Mouse (Mus musculus) brown adipose tissue, adult 24 weeks (tissue): ENCODE data around the gene Nat14. TPM values are rescaled to one million over a fixed set of nuclear protein-coding genes. Genes with fewer than 3 reads are reported as not detected.

ENCODE experiments used
- H3K27ac ChIP-seq: fragments of 200-500 bp; replicated peaks from 2 replicates; pipeline ENCODE4 v1.5.1; 2012; ENCODE audit warnings: low read depth, mild to moderate bottlenecking, low read length
- H3K4me1 ChIP-seq: fragments of 200-500 bp; 2 replicates; pipeline ENCODE4 v1.6.1; 2012; ENCODE audit warnings: low read length, mixed read lengths; ENCODE audit not compliant: control insufficient read depth, insufficient read depth, insufficient read length
- H3K4me3 ChIP-seq: fragments of 200-500 bp; 2 replicates; pipeline ENCODE4 v1.5.1; 2012; ENCODE audit warnings: low read depth, mild to moderate bottlenecking, low read length, moderate library complexity; ENCODE audit not compliant: insufficient read depth
- polyA plus RNA-seq: library from polyadenylated mRNA; stranded (reverse); fragments of >200 nt; gene quantifications from 2 replicates; pipeline ENCODE4 v1.2.4, GENCODE M21; 2012; ENCODE audit not compliant: missing spikeins, insufficient read depth, insufficient read length

Gene Nat14
- polyA plus RNA-seq, 1 experiment, result not detected

DNA sequence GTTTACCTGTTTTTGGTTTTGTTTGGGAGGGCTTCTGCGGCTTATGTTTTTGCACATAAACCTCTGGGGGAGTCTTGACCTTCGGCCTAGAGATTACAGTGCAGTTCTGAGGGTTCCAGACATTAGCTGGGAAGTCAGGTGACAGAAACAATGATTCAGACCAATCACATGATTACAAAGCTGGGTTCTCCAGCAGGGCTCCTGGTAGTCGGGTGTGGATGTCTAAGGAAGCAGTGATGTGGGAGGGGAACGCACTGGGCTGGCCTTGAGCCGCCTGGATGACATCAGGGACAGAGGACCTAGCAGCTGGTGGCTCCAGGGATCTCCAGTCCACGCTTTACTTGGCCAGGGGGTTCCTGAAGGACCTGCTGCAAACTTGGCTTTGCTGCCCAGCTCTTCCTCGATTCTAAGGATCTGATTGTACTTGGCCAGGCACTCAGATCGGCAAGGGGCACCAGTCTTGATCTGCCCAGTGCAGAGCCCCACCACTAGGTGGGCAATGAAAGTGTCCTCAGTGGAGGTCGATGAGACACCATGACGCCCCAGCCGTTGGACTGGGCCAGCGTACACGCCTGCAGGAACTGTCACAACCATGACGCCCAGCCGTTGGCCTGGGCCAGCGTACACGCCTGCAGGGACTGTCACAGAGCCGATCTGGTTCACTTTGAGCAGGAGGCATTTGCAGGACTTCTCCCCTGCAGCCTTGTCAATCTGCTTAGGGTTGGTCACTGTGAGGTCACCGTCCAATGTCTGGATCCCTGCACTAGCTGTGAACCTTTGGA lies 28.9 kb downstream of the Nat14 start:
- Histone ChIP-seq H3K27ac (no peak overlapping the region), H3K4me3 (no peak overlapping the region), H3K4me1 (peaks cover 3% of the 10 kb centered on the region; the same call in 1 of the 2 replicates)

DNA sequence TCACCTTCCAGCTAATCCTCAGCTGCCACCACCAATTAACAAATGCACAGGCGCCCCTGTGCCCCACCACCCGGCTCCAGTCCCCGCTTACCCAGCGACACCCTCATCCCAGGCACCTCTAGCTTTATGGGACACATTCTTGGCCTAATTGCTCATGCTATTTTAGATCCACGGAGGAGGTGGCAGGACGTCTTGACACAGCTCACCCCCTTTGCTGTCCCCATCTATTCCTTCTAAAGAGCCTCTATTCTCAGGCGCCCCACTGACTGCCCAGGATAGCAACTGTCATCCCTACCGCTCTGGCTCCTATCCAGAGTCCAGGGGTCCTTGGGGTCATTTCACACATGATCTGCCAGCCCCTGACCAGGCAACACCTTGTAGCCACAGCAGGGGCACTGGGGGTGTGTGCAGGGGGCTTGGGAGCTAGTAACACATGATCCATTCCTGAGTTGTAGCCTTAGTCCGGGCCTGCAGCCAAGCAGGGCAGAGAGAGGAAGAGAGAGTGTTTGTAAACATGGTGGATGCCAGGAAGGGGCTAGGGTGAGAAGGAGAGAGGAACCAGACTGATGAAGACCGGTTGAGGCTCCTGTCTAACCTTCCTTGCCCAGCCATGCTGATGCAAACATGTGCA lies 32.1 kb downstream of the Nat14 start:
- peaks cover 3% of the 10 kb centered on the region; the same call in 1 of the 2 replicates for H3K4me1 ChIP-seq
- H3K27ac ChIP-seq, result no peak overlapping the region
- H3K4me3 ChIP-seq, result no peak overlapping the region

- Histone ChIP-seq H3K4me3 (no peak overlapping the region), H3K27ac (no peak overlapping the region), H3K4me1 (no peaks in the 10 kb centered on the region; the same call in 1 of the 2 replicates)
Observed at GRCm38 (mm10) chr7:4957361-4957760, 35.5 kb downstream of the Nat14 start.

DNA sequence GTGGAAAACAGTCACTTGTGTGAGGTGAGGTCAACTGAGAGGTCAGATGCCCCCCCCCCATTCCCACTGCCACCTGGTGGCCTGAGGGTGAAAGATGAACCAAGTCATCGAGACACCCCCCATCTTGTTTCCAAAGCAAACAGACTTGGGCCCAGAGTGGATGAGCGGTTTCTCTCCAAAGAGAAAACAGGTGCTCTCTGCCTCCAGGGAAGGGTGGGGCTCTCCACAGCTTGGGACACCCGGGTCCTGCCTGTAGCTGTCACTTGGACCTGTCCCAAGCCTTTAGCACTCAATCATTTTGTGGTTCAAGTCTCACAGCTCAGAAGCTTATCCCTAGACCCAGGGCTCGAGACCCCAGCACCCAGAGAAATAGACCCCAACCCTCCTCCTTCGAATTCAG lies 41.7 kb downstream of the Nat14 start:
- no peak overlapping the region for H3K27ac ChIP-seq
- H3K4me3 ChIP-seq, result 0 out of 2 replicates have a peak overlapping the region, but pooled peaks have one; percentile 32
- no peaks in the 10 kb centered on the region for H3K4me1 ChIP-seq

- Histone ChIP-seq H3K4me3 (peak within 1 kb of the TSS; percentile 32), H3K4me1 (no peaks in the 10 kb centered on the region), H3K27ac (no peak within 1 kb of the TSS)
Observed at GRCm38 (mm10) chr7:4964272-4964671, 42.4 kb downstream of the Nat14 start, which contains the start of gene Sbk2. Gene Sbk2, minus strand, starts transcription at chr7:4964406.

- Histone ChIP-seq H3K4me3 (no peak overlapping the region), H3K4me1 (no peaks in the 10 kb centered on the region)
Observed at GRCm38 (mm10) chr7:4964988-4965387, 43.2 kb downstream of the Nat14 start.

GRCm38 (mm10) chr7:4971068-4971467 lies 49.2 kb downstream of the Nat14 start, which contains the start of gene Sbk3:
Gene Sbk3, minus strand, starts transcription at chr7:4971168.
- H3K4me3 ChIP-seq, result no peak within 1 kb of the TSS
- H3K27ac ChIP-seq, result peak within 1 kb of the TSS; percentile 32; the same call in 1 of the 2 replicates
- H3K4me1 ChIP-seq, result peaks cover 2% of the 10 kb centered on the region; the same call in 1 of the 2 replicates

More at GRCm38 (mm10) chr7:4964988-4965387, 43.2 kb downstream of the Nat14 start:
- H3K27ac ChIP-seq, result no peak overlapping the region

- H3K27ac ChIP-seq, result no peak overlapping the region
- H3K4me1 ChIP-seq, result peaks cover 2% of the 10 kb centered on the region; the same call in 1 of the 2 replicates
- no peak overlapping the region for H3K4me3 ChIP-seq
Observed at GRCm38 (mm10) chr7:4971710-4972109, 49.9 kb downstream of the Nat14 start.

- Histone ChIP-seq H3K27ac (peak overlapping the region; percentile 32), H3K4me1 (peaks cover 2% of the 10 kb centered on the region; the same call in 1 of the 2 replicates), H3K4me3 (no peak overlapping the region)
Observed at GRCm38 (mm10) chr7:4972321-4973047, 50.7 kb downstream of the Nat14 start.

Other genes with a start within 250 kb of the Nat14 start
- 21.7 and 23.6 TPM in 2 replicates for gene Hspbp1, start 237.0 kb upstream of the Nat14 start, polyA plus RNA-seq
- gene Brsk1, start 231.4 kb upstream of the Nat14 start, polyA plus RNA-seq, result 0.63 TPM in 2 replicates
- gene Tmem150b, start 196.8 kb upstream of the Nat14 start, polyA plus RNA-seq, result not detected in 2 replicates
- 20.0 and 25.7 TPM in 2 replicates for gene Kmt5c, start 181.9 kb upstream of the Nat14 start, polyA plus RNA-seq
- gene Cox6b2, start 168.9 kb upstream of the Nat14 start, polyA plus RNA-seq, result 7.9 and 17.6 TPM in 2 replicates
- not detected in 2 replicates for gene Fam71e2, start 150.7 kb upstream of the Nat14 start, polyA plus RNA-seq
- not detected in 2 replicates for gene Il11, start 139.2 kb upstream of the Nat14 start, polyA plus RNA-seq
- gene Tmem190, start 139.1 kb upstream of the Nat14 start, polyA plus RNA-seq, result not detected in 2 replicates
- 17.0 and 23.3 TPM in 2 replicates for gene Tmem238, start 132.4 kb upstream of the Nat14 start, polyA plus RNA-seq
- gene Rpl28, start 129.2 kb upstream of the Nat14 start, polyA plus RNA-seq, result 347 and 411 TPM in 2 replicates
- 64.5 and 67.8 TPM in 2 replicates for gene Ube2s, start 109.4 kb upstream of the Nat14 start, polyA plus RNA-seq
- 0.40 and 0.42 TPM in 2 replicates for gene Shisa7, start 77.3 kb upstream of the Nat14 start, polyA plus RNA-seq
- 19.1 and 36.2 TPM in 2 replicates for gene Isoc2b, start 51.8 kb upstream of the Nat14 start, polyA plus RNA-seq
- gene Isoc2a, start 44.9 kb upstream of the Nat14 start, polyA plus RNA-seq, result 55.3 and 59.3 TPM in 2 replicates
- not detected in 2 replicates for gene Gm36210, start 15.5 kb upstream of the Nat14 start, polyA plus RNA-seq
- 3.2 and 3.4 TPM in 2 replicates for gene Zfp628, start 6.8 kb upstream of the Nat14 start, polyA plus RNA-seq
- 4.9 and 5.5 TPM in 2 replicates for gene Ssc5d, start 3.8 kb downstream of the Nat14 start, polyA plus RNA-seq
- gene Sbk2, start 42.4 kb downstream of the Nat14 start, polyA plus RNA-seq, result 5.4 and 8.1 TPM in 2 replicates
- gene Sbk3, start 49.1 kb downstream of the Nat14 start, polyA plus RNA-seq, result 0.75 TPM in 1 of 2 replicates, not detected in the other
- 5.3 and 6.3 TPM in 2 replicates for gene Zfp579, start 74.1 kb downstream of the Nat14 start, polyA plus RNA-seq
- gene Zfp524, start 92.4 kb downstream of the Nat14 start, polyA plus RNA-seq, result 12.4 and 19.4 TPM in 2 replicates
- gene Fiz1, start 92.7 kb downstream of the Nat14 start, polyA plus RNA-seq, result 10.5 and 11.9 TPM in 2 replicates
- not detected in 2 replicates for gene Gm44973, start 93.5 kb downstream of the Nat14 start, polyA plus RNA-seq
- gene Zfp865, start 98.3 kb downstream of the Nat14 start, polyA plus RNA-seq, result 7.5 and 10.9 TPM in 2 replicates
- not detected in 2 replicates for gene Ccdc106, start 98.5 kb downstream of the Nat14 start, polyA plus RNA-seq
- gene 4632433K11Rik, start 112.1 kb downstream of the Nat14 start, polyA plus RNA-seq, result not detected in 2 replicates
- gene Zfp784, start 116.4 kb downstream of the Nat14 start, polyA plus RNA-seq, result 1.2 and 1.9 TPM in 2 replicates
- 4.4 and 5.6 TPM in 2 replicates for gene Zfp580, start 129.5 kb downstream of the Nat14 start, polyA plus RNA-seq
- gene U2af2, start 140.1 kb downstream of the Nat14 start, polyA plus RNA-seq, result 44.6 and 58.8 TPM in 2 replicates
- 66.5 and 69.5 TPM in 2 replicates for gene Epn1, start 158.2 kb downstream of the Nat14 start, polyA plus RNA-seq
- gene Rfpl4, start 194.9 kb downstream of the Nat14 start, polyA plus RNA-seq, result not detected in 2 replicates
- gene Rasl2-9, start 203.9 kb downstream of the Nat14 start, polyA plus RNA-seq, result 7.6 and 8.1 TPM in 2 replicates
- gene Vmn1r55, start 227.6 kb downstream of the Nat14 start, polyA plus RNA-seq, result not detected in 2 replicates